Mouse (Mus musculus) megakaryocyte, embryonic 14.5 days (primary cell): ENCODE measurements around the gene Zmat1. TPM values are rescaled to one million over a fixed set of nuclear protein-coding genes. Genes with fewer than 3 reads are reported as not detected.

ENCODE experiments used
- H3K27me3 ChIP-seq: replicated peaks from 2 replicates; pipeline ENCODE3; 2012; ENCODE audit warnings: inconsistent platforms
- H3K36me3 ChIP-seq: replicated peaks from 2 replicates; pipeline ENCODE3; 2012; ENCODE audit warnings: low read length, inconsistent platforms, mixed read lengths
- H3K4me1 ChIP-seq: 2 replicates; pipeline ENCODE4 v1.6.1; 2012; ENCODE audit warnings: inconsistent platforms
- H3K4me3 ChIP-seq: replicated peaks from 2 replicates; pipeline ENCODE3; 2012; ENCODE audit warnings: moderate library complexity, mild to moderate bottlenecking, inconsistent platforms
- H3K9me3 ChIP-seq: 2 replicates; pipeline ENCODE4 v1.6.1; 2012; ENCODE audit warnings: inconsistent platforms
- FLI1 ChIP-seq: IDR thresholded peaks from 2 replicates; pipeline ENCODE4 v1.6.1; 2012; ENCODE audit warnings: low read length, inconsistent platforms, mixed read lengths
- GATA1 ChIP-seq: IDR thresholded peaks from 3 replicates; pipeline ENCODE4 v1.6.1; 2012; ENCODE audit warnings: mixed read lengths, low read length, inconsistent platforms, borderline replicate concordance
- polyA plus RNA-seq: library from polyadenylated mRNA; stranded (reverse); fragments of >175 nt; gene quantifications from 2 replicates; pipeline ENCODE4 v1.2.3, GENCODE M21; 2012; ENCODE audit warnings: low replicate concordance; ENCODE audit not compliant: insufficient read depth

Zmat1 gene
- polyA plus RNA-seq, 1 experiment: 0.46 TPM

GRCm38 (mm10) chrX:134929927-134930326, 79.1 kb downstream of the Zmat1 start:
- Histone ChIP-seq H3K4me3 (no peak overlapping the region), H3K27me3 (peaks cover 2% of the 10 kb centered on the region), H3K36me3 (no peaks in the 10 kb centered on the region), H3K9me3 (no peaks in the 10 kb centered on the region), H3K4me1 (peaks cover 15% of the 10 kb centered on the region; the same call in 1 of the 2 replicates)
- TF ChIP-seq GATA1 (no peak), FLI1 (no peak)

- TF ChIP-seq FLI1: no peak
- no peak overlapping the region for H3K4me3 ChIP-seq
- no peaks in the 10 kb centered on the region for H3K36me3 ChIP-seq
- H3K27me3 ChIP-seq: no peaks in the 10 kb centered on the region
- H3K4me1 ChIP-seq: peaks cover 19% of the 10 kb centered on the region; the same call in 1 of the 2 replicates
- no peaks in the 10 kb centered on the region for H3K9me3 ChIP-seq
Observed at GRCm38 (mm10) chrX:134925058-134925457, 84.0 kb downstream of the Zmat1 start.

DNA sequence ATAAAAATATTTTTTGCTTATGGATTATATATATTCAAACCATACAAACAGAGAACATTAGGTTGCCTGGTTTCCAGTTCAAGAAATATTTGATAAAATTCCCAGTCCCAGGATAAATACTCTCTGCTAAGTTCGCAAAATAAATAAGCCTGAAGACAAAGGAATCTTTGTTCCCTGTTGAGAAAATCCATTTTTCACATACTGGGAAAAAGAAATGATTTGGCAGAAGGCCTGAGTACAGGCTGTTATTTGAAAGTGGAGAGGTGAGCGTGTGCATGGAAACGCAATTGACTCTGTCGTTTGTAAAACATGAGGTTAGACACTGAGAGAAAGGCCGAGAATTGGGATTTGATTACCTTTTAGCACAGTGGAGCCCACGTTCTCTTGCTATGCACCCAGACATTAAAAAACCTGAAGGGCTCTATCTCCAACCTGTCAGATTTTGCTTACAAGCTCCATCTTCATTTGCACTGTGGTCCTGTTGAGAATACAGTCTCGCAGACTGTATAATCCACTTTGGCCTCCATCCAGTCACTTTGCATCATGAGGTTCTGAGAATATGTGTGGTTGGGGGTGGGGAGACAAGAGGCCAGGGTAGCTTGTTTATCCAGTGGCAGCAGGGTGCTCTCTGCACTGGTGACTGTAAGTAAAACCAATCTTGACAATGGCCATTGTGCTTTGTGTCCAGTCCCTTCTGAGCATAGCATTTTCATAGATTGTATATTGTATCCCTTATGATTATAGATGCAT, 85.2 kb downstream of the Zmat1 start:
- Histone ChIP-seq H3K4me3 (no peak overlapping the region), H3K27me3 (no peaks in the 10 kb centered on the region), H3K4me1 (peaks cover 14% of the 10 kb centered on the region; the same call in 1 of the 2 replicates), H3K9me3 (no peaks in the 10 kb centered on the region), H3K36me3 (no peaks in the 10 kb centered on the region)
- no peak for TF ChIP-seq FLI1
- TF ChIP-seq GATA1: no peak

Other genes starting within 250 kb of the Zmat1 start
- 2.7 and 6.2 TPM in 2 replicates for gene Armcx2, start 200.0 kb downstream of the Zmat1 start, polyA plus RNA-seq
- gene Nxf2, start 44.5 kb downstream of the Zmat1 start, polyA plus RNA-seq: not detected in 2 replicates
- not detected in 2 replicates for gene Gm15023, start 168.4 kb upstream of the Zmat1 start, polyA plus RNA-seq
- gene Tceal6, start 201.5 kb upstream of the Zmat1 start, polyA plus RNA-seq: not detected in 2 replicates